27 mouse cellular contexts compared by ENCODE assay signal in genomic region chr7:26088578-26088977, GRCm38 (mm10). TPM values are rescaled to one million over a fixed set of nuclear protein-coding genes. Genes with fewer than 3 reads are reported as not detected.
DNase-seq lines count a peak whose midpoint lies in the region; ATAC-seq and TF ChIP-seq lines count a peak whose summit lies in the region.
"Not testable (repeated sequence)": the region's sequence is repeated elsewhere in the genome, so short reads cannot be mapped to it uniquely, and the experiment has no call there.
"Had no signal": no experiment of that assay in that cellular context is flagged by ENCODE, and none has a peak within 500 bp of the region (broad histone marks: within the 10 kb centered on the region; RNA-seq: fewer than 3 reads in every experiment).

No protein-coding gene starts in this region.

- not testable (repeated sequence) for H3K79me2 ChIP-seq in CH12.LX (replicated peaks; ENCODE audit: control insufficient read depth, extremely low read depth, insufficient read depth, poor library complexity, severe bottlenecking)

- not testable (repeated sequence) for H3K4me2 ChIP-seq in CH12.LX (ENCODE audit: insufficient read depth, low read depth, poor library complexity, severe bottlenecking); intestine, postnatal 0 days (replicated peaks; ENCODE audit: low read depth); liver, embryonic 14.5 days (ENCODE audit: low read depth)

- H3K9me3 ChIP-seq in CH12.LX (replicated peaks; ENCODE audit: low read length); intestine, postnatal 0 days (ENCODE audit: control insufficient read depth); liver, embryonic 14.5 days (ENCODE audit: control insufficient read depth, low read length): not testable (repeated sequence)

- TF ChIP-seq CTCF in CH12.LX (conservative IDR thresholded peaks at IDR 0.05 in 1 of 2, IDR thresholded peaks at IDR 0.05 in 1 of 2; ENCODE audit: low read depth in 2 of 2, low read length in 2 of 2) (peak; percentile 31 to 53; a peak in 2 of 4 replicates), Patski (IDR thresholded peaks at IDR 0.05) (peak; percentile 50)
- TF ChIP-seq CTCF in intestine, postnatal 0 days (IDR thresholded peaks at IDR 0.05; ENCODE audit: low read depth) = peak; percentile 42
- TF ChIP-seq CTCF in liver, embryonic 14.5 days (IDR thresholded peaks at IDR 0.05; ENCODE audit: low read depth) = peak; percentile 40

- dilution Hi-C loops in CH12.LX (cut with MboI; ENCODE audit: extremely low pct_ligation_motif_present, extremely low pct_unique_long_range_greater_than_20kb, low sequenced_read_pairs) = not testable (repeated sequence)

- H3K9ac ChIP-seq in CH12.LX (ENCODE audit: insufficient read depth, low read depth); intestine, postnatal 0 days (ENCODE audit: low read depth, low read length); liver, embryonic 14.5 days (replicated peaks): not testable (repeated sequence)

- not testable (repeated sequence) for ATAC-seq in Patski; intestine, postnatal 0 days; liver, embryonic 14.5 days (ENCODE audit: insufficient read depth)

- POLR2A ChIA-PET in Patski (lab: Charles Lee) = not testable (repeated sequence)

- H3K4me1 ChIP-seq in CH12.LX (ENCODE audit: control insufficient read depth in 1 of 2, insufficient read depth in 2 of 2); intestine, postnatal 0 days (replicated peaks; ENCODE audit: control insufficient read depth, insufficient read depth, low read length); liver, embryonic 14.5 days (replicated peaks; ENCODE audit: control insufficient read depth in 2 of 2, insufficient read depth in 2 of 2, low read length in 1 of 2): not testable (repeated sequence)

- peak; percentile 41 for TF ChIP-seq RAD21 in CH12.LX (IDR thresholded peaks at IDR 0.05; ENCODE audit: low read depth, low read length)

- not testable (repeated sequence) for H3K27ac ChIP-seq in CH12.LX (ENCODE audit: insufficient read depth, low read depth); intestine, postnatal 0 days (ENCODE audit: low read depth, low read length); liver, embryonic 14.5 days

- TF ChIP-seq EP300 in CH12.LX (IDR thresholded peaks at IDR 0.05; ENCODE audit: low read length); liver, embryonic 14.5 days (IDR thresholded peaks at IDR 0.05; ENCODE audit: low read depth): not testable (repeated sequence)

- not testable (repeated sequence) for H3K4me3 ChIP-seq in CH12.LX (replicated peaks in 1 of 3; ENCODE audit: low read depth in 2 of 3, low read length in 2 of 3, poor library complexity in 1 of 3); intestine, postnatal 0 days (ENCODE audit: low read depth, low read length); liver, embryonic 14.5 days (ENCODE audit: insufficient read depth in 1 of 2, low read depth in 2 of 2, low read length in 2 of 2)

- not testable (repeated sequence) for H3K27me3 ChIP-seq in CH12.LX (replicated peaks); Patski; intestine, postnatal 0 days (replicated peaks; ENCODE audit: control insufficient read depth, insufficient read depth, low read length); liver, embryonic 14.5 days (ENCODE audit: control insufficient read depth, insufficient read depth, low read length)

- CTCF ChIA-PET in Patski (lab: Charles Lee) = not testable (repeated sequence)

- not testable (repeated sequence) for H3K36me3 ChIP-seq in CH12.LX (replicated peaks in 1 of 2; ENCODE audit: control insufficient read depth in 1 of 2, insufficient read depth in 1 of 2, low read length in 1 of 2); intestine, postnatal 0 days (ENCODE audit: control insufficient read depth, insufficient read depth); liver, embryonic 14.5 days (replicated peaks; ENCODE audit: control insufficient read depth, insufficient read depth, low read depth)

- TF ChIP-seq POLR2A in CH12.LX (IDR thresholded peaks at IDR 0.05; ENCODE audit: low read depth, low read length) = not testable (repeated sequence)

- in situ Hi-C loops in CH12.LX (cut with MboI; ENCODE audit: low pct_ligation_motif_present, low pct_unique_long_range_greater_than_20kb, low sequenced_read_pairs); Patski (cut with MboI; ENCODE audit: low pct_unique_long_range_greater_than_20kb): not testable (repeated sequence)

- not testable (repeated sequence) for DNase-seq in CH12.LX (ENCODE audit: extremely low read depth); Patski (ENCODE audit: low read depth, low spot score); liver, embryonic 14.5 days (ENCODE audit: low read depth in 3 of 3, low spot score in 3 of 3)
- peak; percentile 24 for DNase-seq in kidney, adult 9 months
- peak; percentile 0 for DNase-seq in lung, postnatal 36 days
- peak; percentile 2 to 6 for DNase-seq in urinary bladder, postnatal 36 days (ENCODE audit: low spot score in 2 of 2)

TF ChIP-seq in CH12.LX, 34 proteins besides CTCF, POLR2A, EP300 and RAD21:
- TF ChIP-seq SMC3 (IDR thresholded peaks at IDR 0.05; ENCODE audit: low read depth, low read length) = peak; percentile 33

RNA-seq across cellular contexts. Expression of gene Cyp2b13, which starts 27.3 kb away (rescaled TPM):
- total RNA-seq in CH12.LX (2012; rRNA removed) = 0.08 and 0.13 TPM in 2 replicates
- not detected in 2 replicates for total RNA-seq in CH12.LX (2014; rRNA removed)
- polyA plus RNA-seq in CH12.LX (2012; ENCODE audit: insufficient read length, low read depth) = not detected in 2 replicates
- polyA plus RNA-seq in Patski (2021) = not detected
- not detected in 2 replicates for polyA plus RNA-seq in intestine, postnatal 0 days (2015; fragmentation: Nextera tagmentation; extraction: Ambion mirVana)
- 0.13 and 0.17 TPM in 2 replicates for polyA plus RNA-seq in liver, embryonic 14.5 days (2012; rRNA removed)
- 0.15 and 0.21 TPM in 2 replicates for polyA plus RNA-seq in liver, embryonic 14.5 days (2014; fragmentation: Nextera tagmentation; extraction: Ambion mirVana)
- total RNA-seq: ES-E14; gastrocnemius, adult 8-10 months; gastrocnemius, postnatal 25 days; granulocyte monocyte progenitor cell, adult 5-6 weeks; heart, postnatal 25 days; hematopoietic stem cell, adult 5-6 weeks had no signal
- polyA plus RNA-seq: activated CD4-positive, CD25-positive, alpha-beta regulatory T cell, adult 4 months; brain, embryonic 14.5 days; CD4-positive, CD25-positive, alpha-beta regulatory T cell, adult 4 months; cortical plate, adult 2 months; embryonic facial prominence, embryonic 10.5 days; embryonic facial prominence, embryonic 13.5 days; erythroblast, embryonic 14.5 days; forebrain, embryonic 12.5 days; forebrain, embryonic 15.5 days; heart, embryonic 11.5 days; heart, embryonic 14.5 days; heart, postnatal 0 days; hindbrain, embryonic 12.5 days; hindbrain, embryonic 15.5 days had no signal
